Mouse (Mus musculus) heart, postnatal 25 days (tissue): ENCODE data around the gene Agpat1. TPM values are rescaled to one million over a fixed set of nuclear protein-coding genes. Genes with fewer than 3 reads are reported as not detected.

Source experiments
- DNase-seq: peaks from one replicate; pipeline ENCODE4 v3.0.0; 2022; ENCODE audit warnings: low spot score
- intact Hi-C: fragments of 180-260 bp; cut with DNase I; formaldehyde crosslinking; loops from one replicate; pipeline ENCODE4 v1.15.1; 2025
- total RNA-seq, 2 experiments: library from RNA; stranded (reverse); gene quantifications; 2 replicates each; pipeline ENCODE4 v1.2.3; 2021

Agpat1 gene
- total RNA-seq, 2 experiments from 2014 or later: 65.8 to 66.8 TPM

DNA sequence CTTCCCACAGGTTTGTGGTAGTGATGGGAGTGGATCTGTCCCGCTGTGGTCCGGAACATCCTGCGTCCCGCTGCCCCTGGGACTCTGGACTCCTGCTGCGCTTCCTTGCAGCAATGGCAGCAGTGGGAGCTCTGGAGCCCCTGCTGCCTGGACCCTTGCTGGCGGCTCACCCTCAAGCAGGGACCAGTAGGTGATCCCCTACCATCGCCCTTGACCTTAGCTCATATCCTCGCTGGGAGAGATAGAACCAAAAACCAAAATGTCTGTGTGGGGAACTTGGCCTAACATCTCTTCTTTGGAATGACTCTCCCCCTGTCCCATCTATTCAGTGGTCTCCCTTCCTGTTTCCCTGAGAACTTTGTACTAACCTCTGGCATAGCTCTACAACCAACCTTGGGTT, 20.2 kb upstream of the Agpat1 start:
- no peak for DNase-seq
- intact Hi-C loops: loop anchor here (2.0 to 10.0 kb wide), 2 partner anchors 15 to 459 kb away; partner anchors contain the start of gene Brd2

DNA sequence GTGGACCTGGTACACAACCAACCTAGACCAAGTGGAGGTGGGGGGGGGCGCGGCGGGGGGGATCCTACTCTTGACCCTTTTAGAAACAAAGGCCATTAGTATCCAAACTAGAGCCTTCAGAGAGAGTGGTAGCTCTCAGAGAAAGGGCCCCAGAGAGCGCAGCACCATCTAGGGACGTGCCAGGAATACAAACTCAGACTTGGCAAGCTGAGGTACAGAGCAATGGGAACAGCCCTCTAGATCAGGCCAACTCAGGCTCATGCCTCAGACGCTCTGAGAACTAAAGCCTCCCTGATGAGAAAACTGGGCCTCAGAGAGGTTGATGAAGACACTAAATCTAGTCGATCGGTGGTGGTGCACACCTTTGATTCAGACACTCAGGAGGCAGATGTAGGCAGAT, 18.9 kb upstream of the Agpat1 start:
- intact Hi-C loops: loop anchor here (2.0 to 10.0 kb wide), 2 partner anchors 16 to 460 kb away; partner anchors contain the start of gene Brd2

DNA sequence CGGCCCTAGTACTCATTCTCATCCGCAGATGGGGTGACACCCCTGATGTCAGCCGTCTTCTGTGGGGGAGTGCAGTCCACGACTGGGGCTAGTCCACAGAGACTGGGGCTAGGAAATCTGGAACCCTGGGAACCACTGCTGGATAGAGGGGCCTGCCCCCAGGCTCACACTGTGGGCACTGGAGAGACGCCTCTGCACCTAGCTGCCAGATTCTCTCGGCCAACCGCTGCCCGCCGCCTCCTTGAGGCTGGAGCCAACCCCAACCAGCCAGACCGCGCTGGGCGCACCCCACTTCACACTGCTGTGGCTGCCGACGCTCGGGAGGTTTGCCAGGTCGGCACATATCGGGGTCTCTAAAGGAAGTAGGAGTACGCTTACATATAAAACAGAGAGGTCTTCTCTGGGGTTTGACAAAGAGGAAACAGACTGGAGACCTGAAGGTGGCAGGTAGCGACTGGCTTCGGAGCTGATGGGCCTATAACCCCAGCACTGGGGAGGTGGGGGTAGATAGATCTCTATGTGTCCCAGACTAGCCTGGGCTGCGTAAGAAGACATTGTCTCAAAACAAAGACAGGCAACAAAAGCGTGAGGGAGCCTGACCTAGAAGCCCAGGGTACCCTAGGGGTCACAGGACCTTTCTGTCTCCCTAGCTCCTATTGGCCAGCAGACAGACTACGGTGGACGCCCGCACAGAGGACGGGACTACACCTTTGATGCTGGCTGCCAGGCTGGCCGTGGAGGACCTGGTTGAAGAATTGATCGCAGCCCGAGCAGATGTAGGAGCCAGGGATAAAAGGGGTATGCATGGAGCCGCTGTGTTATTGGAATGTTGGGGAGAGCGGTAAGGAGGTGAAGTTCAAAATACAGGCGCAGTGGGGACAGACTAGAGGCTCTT, 17.9 kb upstream of the Agpat1 start:
- DNase-seq: no peak
- intact Hi-C loops: loop anchor here (2.0 to 10.0 kb wide), 2 partner anchors 17 to 461 kb away; partner anchors contain the start of gene Brd2

More for the DNA sequence above, 18.9 kb upstream of the Agpat1 start:
- no peak for DNase-seq

GRCm38 (mm10) chr17:34586796-34587422, 17.2 kb upstream of the Agpat1 start:
- intact Hi-C loops: loop anchor here (10.0 kb wide), 1 partner anchor 462 kb away; the partner anchor contains the start of gene Brd2
- peak; percentile 74 for DNase-seq

DNA sequence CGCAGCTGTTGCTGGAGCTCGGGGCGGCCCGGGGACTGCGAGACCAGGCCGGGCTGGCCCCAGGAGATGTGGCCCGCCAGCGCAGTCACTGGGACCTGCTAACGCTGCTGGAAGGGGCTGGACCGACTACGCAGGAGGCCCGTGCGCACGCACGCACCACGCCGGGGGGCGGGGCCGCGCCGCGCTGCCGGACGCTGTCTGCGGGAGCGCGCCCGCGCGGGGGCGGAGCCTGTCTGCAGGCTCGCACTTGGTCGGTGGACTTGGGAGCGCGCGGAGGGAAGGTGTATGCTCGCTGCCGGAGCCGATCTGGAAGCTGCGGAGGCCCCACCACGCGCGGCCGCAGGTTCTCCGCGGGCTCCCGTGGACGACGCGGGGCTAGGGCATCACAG, 16.6 kb upstream of the Agpat1 start:
- DNase-seq: peak; percentile 96
- intact Hi-C loops: loop anchor here (10.0 kb wide), 1 partner anchor 463 kb away; the partner anchor contains the start of gene Brd2

- intact Hi-C loops: loop anchor here (10.0 kb wide), 1 partner anchor 463 kb away; the partner anchor contains the start of gene Brd2
- no peak for DNase-seq
Observed at GRCm38 (mm10) chr17:34587814-34588213, 16.2 kb upstream of the Agpat1 start.

- DNase-seq: no peak
- intact Hi-C loops: loop anchor here (10.0 kb wide), 1 partner anchor 464 kb away; the partner anchor contains the start of gene Brd2
Observed at GRCm38 (mm10) chr17:34588767-34589166, 15.3 kb upstream of the Agpat1 start.

DNA sequence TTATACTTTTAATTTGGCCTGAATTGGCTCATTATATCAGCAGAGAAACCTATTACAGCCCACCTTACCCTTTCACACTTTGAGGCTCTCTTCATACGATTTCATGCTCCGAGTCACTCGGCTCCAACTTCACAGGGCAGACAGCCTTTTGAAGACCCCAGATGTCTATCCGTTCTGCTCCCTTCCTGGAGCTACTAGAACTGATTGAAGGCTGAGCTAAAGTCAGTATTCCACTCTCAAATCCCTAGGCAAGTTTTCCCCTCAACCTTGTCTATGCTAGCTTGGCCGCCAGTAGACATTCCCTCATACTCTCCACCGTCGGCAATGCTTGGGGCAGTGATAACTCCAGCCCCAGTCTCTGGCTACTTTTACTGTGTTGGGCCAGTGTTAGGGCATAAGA, 14.9 kb upstream of the Agpat1 start:
- intact Hi-C loops: loop anchor here (10.0 kb wide), 1 partner anchor 464 kb away; the partner anchor contains the start of gene Brd2
- DNase-seq: no peak

DNA sequence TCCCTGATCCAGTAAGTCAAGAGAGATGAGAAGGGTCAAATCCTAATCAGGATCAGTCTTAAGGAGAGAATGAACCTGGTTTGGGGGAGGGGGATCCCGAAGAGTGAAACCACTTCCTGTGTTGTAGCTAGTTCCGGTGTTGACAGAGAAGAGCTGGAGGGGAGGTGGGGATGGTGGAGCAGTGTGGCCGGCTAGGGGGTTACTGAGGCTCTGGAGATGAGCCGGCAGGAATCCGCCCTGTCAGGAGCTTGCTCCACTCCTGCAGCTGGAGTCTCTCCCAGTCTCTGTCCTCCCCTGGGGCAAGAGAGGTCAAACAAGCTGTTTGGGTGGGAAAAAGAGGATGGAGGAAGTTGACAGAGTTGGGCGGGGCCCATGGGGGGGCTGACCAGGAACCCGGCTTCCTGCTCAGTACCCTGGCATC, 14.4 kb upstream of the Agpat1 start, which contains the start of gene Gpsm3:
Gene Gpsm3, plus strand, starts transcription at position 126 of the 421 bp plus-strand sequence.
- intact Hi-C loops: loop anchor here (10.0 kb wide), 1 partner anchor 465 kb away; the partner anchor contains the start of gene Brd2
- peak; percentile 57 for DNase-seq

- DNase-seq: no peak
- intact Hi-C loops: no loop called here
Observed at GRCm38 (mm10) chr17:34590154-34590987, 13.7 kb upstream of the Agpat1 start.

GRCm38 (mm10) chr17:34591029-34591993, 12.8 kb upstream of the Agpat1 start, which contains the start of gene Pbx2:
Gene Pbx2, plus strand, starts transcription at chr17:34591266.
- no peak for DNase-seq
- intact Hi-C loops: no loop called here

DNA sequence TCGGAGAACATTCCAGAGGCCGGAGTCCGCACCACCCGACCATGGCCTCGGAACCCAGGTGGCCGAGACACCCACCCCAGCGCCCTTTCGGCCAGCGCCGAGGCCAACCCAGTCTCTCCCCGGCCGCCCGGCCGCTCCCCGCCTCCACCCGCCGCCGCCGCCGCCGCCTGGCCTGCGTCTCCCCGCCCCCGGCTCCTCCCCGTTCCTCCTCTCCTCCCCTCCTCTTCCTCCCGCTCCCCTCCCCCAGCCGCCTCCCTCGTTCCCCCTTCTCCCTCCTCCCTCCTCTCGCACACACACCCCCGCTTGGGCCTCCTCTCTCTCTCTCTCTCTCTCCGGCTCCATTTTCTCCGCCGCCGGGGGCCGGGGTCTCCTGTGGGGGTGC, 12.1 kb upstream of the Agpat1 start:
- intact Hi-C loops: no loop called here
- peak; percentile 67 for DNase-seq

GRCm38 (mm10) chr17:34592581-34593549, 11.2 kb upstream of the Agpat1 start:
- DNase-seq: no peak
- intact Hi-C loops: no loop called here

DNA sequence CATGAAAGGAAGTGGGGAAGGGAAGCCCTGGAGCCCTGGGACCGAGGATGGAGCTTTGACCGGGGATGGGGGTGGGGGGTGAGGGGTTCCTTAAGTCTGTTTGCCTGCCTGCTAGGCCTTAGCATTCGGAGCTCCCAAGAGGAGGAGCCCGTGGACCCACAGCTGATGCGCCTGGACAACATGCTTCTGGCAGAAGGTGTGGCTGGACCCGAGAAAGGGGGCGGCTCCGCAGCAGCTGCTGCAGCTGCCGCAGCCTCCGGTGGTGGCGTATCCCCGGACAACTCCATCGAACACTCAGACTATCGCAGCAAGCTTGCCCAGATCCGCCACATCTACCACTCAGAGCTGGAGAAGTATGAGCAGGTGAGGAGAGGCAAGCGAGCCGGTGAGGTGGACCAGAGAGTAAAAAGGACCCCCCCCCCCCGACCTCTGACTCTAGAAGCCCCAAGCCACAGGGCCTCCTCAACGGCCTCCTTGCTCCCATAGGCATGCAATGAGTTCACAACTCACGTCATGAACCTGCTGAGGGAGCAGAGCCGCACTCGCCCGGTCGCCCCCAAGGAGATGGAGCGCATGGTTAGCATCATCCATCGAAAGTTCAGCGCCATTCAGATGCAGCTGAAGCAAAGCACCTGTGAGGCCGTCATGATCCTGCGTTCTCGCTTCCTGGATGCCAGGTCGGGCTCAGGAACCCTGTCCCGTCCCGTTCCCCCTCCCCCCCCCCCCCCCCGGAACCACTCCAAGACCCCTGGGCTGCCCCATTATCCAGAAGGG, 10.1 kb upstream of the Agpat1 start:
- DNase-seq: no peak
- intact Hi-C loops: no loop called here

GRCm38 (mm10) chr17:34596098-34596497, 8.0 kb upstream of the Agpat1 start:
- no peak for DNase-seq
- intact Hi-C loops: no loop called here

DNA sequence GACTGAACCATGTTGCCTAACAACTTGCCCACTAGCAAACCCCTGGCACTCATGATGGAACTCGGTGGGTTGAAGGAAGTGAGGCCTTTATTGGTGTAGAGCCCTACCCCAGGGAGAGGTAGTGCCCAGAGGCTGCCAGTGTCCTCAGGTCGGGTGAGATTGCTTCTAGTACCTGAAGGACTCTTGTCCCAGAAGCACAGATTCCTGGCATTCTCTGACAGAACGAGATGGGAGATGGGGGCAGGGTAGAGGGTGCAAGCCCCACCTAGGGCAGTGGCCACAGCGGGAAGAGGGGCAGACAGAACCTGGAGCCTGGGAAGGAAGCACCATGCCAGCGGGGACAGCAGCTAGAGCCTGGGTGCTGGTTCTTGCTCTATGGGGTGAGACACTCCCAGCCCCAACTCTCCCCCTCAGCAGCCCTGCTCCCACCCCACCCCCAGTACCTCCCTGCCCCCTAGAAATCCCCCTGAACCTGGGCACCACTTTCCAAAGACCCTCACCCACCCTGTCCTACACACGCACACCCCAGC, 6.4 kb upstream of the Agpat1 start, which contains the start of gene Ager:
Gene Ager, plus strand, starts transcription at position 297 of the 530 bp plus-strand sequence.
- intact Hi-C loops: no loop called here
- no peak for DNase-seq
